Mouse (Mus musculus) left cerebral cortex, adult 2 months (tissue): ENCODE results near the gene Vps37b. TPM values are rescaled to one million over a fixed set of nuclear protein-coding genes. Genes with fewer than 3 reads are reported as not detected.

ENCODE experiments used
- DNase-seq, 2 experiments: peaks; one replicate each; pipeline ENCODE4 v3.0.0; 2021 to 2022; ENCODE audit warnings: low spot score in 2 of 2, mixed read lengths in 1 of 2; ENCODE audit errors: extremely low spot score in 1 of 2
- H3K27ac ChIP-seq: fragments of 200-600 bp; 2 replicates; pipeline ENCODE4 v1.8.1; 2022
- H3K4me3 ChIP-seq: fragments of 200-600 bp; 2 replicates; pipeline ENCODE4 v1.8.1; 2022
- CTCF ChIP-seq: fragments of 200-600 bp; IDR thresholded peaks from 2 replicates; pipeline ENCODE4 v1.8.1; 2022; ENCODE audit warnings: antibody characterized with exemption, mild to moderate bottlenecking, moderate library complexity
- intact Hi-C: fragments of 180-260 bp; cut with DNase I; formaldehyde crosslinking; loops from one replicate; pipeline ENCODE4 v1.15.1; 2025
- long read RNA-seq, 2 experiments: library from polyadenylated mRNA; stranded (forward); transcript quantifications; one replicate each; pipeline ENCODE4 v2.0.0; 2021; ENCODE audit warnings: borderline mapping rate in 2 of 2
- total RNA-seq, 2 experiments: library from RNA; stranded (reverse); gene quantifications; 2 replicates each; pipeline ENCODE4 v1.2.3; 2021

Gene Vps37b
- 10 to 100 TPM; 46.1 to 47.3 TPM for total RNA-seq
- long read RNA-seq, experiment 1, transcript Vps37b-201 (4 exons, 2,522 nt): major isoform, 114 of 165 reads
- long read RNA-seq, experiment 1, partial matches to known transcripts: 4 of 165 reads
- long read RNA-seq, experiment 1, other reads (novel, unspliced or antisense): 47 of 165 reads
- long read RNA-seq, experiment 2, transcript Vps37b-201 (4 exons, 2,522 nt): major isoform, 106 of 129 reads
- long read RNA-seq, experiment 2, partial matches to known transcripts: 2 of 129 reads
- long read RNA-seq, experiment 2, other reads (novel, unspliced or antisense): 21 of 129 reads

DNA sequence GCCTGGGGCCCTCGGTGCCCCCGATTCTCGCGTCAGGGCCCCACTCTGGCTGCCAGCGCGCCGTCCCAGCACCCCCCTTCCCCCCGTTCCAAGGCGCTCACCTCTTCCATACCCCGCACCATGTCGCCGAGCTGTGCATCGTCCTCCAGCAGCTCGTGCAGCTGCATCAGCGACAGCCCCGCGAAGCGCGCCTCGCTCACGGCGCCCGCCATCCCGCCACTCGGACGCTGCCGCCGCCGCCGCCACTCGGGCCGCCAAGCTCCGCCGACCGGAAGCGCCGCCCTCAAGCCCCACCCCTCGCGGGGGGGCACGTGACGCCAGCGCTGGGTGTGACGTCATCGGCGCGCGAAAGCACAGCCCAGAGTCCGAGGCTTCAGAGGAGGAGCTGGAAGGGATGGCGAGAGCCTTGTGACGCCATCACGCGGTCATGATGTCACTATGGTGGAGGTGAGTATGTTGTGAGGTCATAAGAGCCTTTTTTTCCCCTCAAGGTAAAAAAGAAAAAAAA lies at the start of gene Vps37b:
Vps37b (minus strand) TSS at position 270 of the 508 bp plus-strand sequence.
- no peak for TF ChIP-seq CTCF
- peak; percentile 91 to 96 for DNase-seq
- Histone ChIP-seq H3K27ac (peak within 1 kb of the TSS; percentile 96), H3K4me3 (peak within 1 kb of the TSS; percentile 74)
- intact Hi-C loops: no loop called here

DNA sequence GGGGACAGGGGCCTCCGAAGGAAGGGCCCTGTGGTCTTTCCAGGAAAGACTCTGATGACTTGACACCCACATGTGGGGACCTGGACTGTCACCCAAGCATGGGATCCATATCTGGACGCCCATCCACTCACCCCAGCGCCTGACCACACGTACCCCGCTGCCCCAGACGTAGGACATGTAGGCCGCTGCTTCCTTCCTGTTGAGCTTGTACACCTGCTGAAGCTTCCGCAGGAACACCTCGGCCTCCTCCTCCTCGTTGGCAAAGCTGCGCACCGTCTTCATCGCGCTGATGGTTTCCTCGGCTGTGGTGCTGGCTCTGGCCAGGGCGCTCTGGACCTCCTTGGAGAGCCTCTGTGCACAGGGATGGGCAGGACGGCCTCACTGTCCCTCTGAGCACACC lies 47.8 kb upstream of the Vps37b start:
- no peak for TF ChIP-seq CTCF
- H3K27ac ChIP-seq: no peak overlapping the region
- no peak overlapping the region for H3K4me3 ChIP-seq
- DNase-seq: no peak
- intact Hi-C loops: loop anchor here (10.0 kb wide), 1 partner anchor 335 kb away; the partner anchor contains the start of genes Kntc1 and Rsrc2

DNA sequence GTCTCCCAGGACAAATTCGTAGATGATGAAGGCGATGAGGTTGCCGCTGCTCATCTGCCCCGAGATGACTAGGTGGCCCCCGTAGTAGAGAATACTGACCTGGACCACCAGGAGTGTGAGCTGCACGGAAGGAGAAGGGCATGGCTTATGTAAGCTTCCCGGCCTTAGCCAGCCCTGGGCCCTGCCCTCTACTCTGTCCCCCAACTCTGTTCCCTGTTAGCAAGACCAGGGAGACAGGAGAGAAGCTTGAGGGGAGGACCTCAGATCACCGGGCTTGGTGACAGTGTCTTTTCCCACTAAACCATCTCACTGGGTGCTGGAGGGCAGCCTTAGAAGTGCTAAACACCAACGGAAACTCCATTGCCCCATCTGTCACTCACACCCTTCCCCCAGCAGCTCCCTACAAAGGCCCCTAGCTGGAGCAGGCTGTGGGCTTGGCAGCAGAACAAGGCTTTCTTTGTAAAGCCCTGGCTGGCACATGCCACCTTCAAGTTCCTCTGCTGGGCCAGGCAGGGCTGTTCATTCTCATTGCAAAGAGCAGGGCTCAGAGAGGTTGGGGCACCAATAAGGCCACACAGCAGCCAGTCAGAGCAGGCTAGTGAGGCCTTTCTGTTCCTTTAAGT lies 46.8 kb upstream of the Vps37b start:
- H3K4me3 ChIP-seq: peak overlapping the region; percentile 19; the same call in 1 of the 2 replicates
- intact Hi-C loops: loop anchor here (10.0 kb wide), 1 partner anchor 334 kb away; the partner anchor contains the start of genes Kntc1 and Rsrc2
- peak overlapping the region; percentile 55; the same call in 1 of the 2 replicates for H3K27ac ChIP-seq
- DNase-seq: peak; percentile 44 to 70
- no peak for TF ChIP-seq CTCF

DNA sequence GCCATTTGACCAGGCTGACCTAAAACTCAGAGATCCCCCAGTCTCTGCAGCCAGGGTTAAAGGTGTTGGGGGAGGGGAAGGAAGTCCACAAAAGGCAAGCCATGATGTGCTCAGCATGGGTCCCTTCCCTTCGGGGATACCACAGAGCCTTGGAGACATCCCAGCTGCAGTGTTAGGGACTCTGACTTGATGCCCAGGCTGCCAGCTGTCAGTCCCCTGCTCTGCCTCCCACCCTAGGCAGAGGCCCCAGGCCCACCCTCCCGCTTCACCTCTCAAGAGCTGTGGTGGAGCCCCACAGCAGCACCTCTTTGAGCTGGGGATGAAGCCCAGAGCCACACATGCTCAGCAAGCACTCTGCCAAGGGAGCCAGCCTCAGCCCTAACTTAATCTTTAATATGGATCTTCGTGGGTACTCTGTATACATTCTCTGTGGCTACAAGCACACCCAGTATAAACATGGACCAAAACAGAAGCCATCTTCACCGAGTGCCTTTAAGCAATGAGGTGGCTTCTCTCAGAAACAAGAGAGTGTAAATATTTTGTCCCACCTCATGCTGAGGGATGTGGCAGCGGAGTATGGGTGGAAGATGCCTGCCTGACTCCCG lies 45.9 kb upstream of the Vps37b start:
- intact Hi-C loops: loop anchor here (10.0 kb wide), 1 partner anchor 333 kb away; the partner anchor contains the start of genes Kntc1 and Rsrc2
- Histone ChIP-seq H3K4me3 (peak overlapping the region; percentile 19; the same call in 1 of the 2 replicates), H3K27ac (peak overlapping the region; percentile 42; the same call in 1 of the 2 replicates)
- DNase-seq: no peak
- TF ChIP-seq CTCF: no peak

DNA sequence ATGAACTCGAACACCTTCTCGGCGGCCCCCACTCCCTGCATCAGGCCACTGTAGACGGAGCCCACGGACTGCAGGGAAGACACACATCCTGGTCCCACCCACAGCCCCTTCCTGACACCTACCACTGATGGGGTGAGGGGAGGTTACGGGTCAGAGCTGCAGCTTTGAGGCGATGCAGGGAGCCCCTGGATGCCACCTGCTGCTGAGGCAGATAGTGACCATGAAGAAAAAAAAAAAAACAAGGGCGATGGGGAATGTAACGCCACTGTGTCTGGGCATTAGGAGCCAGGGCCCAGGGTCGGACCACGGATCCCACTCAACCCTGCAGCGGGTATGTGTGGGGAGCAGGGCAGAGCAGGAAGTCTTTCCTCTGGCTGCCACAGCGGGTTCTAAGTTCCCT lies 45.2 kb upstream of the Vps37b start:
- no peak for TF ChIP-seq CTCF
- Histone ChIP-seq H3K27ac (no peak overlapping the region), H3K4me3 (no peak overlapping the region)
- intact Hi-C loops: loop anchor here (10.0 kb wide), 1 partner anchor 332 kb away; the partner anchor contains the start of genes Kntc1 and Rsrc2
- no peak for DNase-seq

DNA sequence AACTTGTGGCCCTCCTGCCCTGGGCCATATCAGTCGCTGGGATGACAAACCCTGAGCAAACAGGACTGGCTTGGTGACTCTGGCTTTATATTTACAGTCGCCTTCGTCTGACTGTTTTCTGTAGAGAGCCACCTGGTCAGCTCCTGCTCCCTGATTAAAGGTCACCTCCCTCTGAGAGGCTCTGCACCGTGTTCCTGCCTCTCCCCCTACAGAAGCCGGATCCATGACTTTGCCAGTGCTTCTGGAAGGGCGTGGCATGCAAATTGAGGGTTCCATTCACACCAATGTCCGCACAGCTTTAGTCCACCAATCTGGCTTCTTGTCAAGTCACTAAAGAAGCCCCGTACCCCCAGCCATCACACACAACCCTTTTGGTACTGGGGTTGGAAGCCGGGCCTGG lies 44.5 kb upstream of the Vps37b start:
- intact Hi-C loops: loop anchor here (10.0 kb wide), 1 partner anchor 332 kb away; the partner anchor contains the start of genes Kntc1 and Rsrc2
- H3K4me3 ChIP-seq: no peak overlapping the region
- DNase-seq: no peak
- H3K27ac ChIP-seq: no peak overlapping the region
- no peak for TF ChIP-seq CTCF

DNA sequence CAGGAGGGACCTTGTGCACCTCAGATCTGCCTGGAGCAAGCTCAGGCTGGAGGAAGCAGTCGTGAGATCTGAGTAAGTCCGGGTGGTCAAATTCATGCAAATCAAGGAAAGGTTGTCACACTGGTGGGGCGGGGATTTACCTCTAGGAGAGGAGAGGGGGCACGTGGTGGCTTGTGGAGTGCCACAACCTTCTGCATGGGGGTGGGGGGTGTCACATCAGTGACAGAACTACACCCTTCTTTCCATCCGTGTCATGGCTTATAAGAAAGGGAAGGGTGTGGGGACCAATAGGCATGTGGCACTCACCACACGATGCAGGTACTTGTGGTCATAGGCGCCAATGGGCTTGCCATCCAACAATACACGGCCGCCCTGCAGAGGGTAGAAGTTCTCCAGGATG lies 43.6 kb upstream of the Vps37b start:
- intact Hi-C loops: loop anchor here (10.0 kb wide), 1 partner anchor 331 kb away; the partner anchor contains the start of genes Kntc1 and Rsrc2
- Histone ChIP-seq H3K27ac (no peak overlapping the region), H3K4me3 (no peak overlapping the region)
- no peak for TF ChIP-seq CTCF
- no peak for DNase-seq

DNA sequence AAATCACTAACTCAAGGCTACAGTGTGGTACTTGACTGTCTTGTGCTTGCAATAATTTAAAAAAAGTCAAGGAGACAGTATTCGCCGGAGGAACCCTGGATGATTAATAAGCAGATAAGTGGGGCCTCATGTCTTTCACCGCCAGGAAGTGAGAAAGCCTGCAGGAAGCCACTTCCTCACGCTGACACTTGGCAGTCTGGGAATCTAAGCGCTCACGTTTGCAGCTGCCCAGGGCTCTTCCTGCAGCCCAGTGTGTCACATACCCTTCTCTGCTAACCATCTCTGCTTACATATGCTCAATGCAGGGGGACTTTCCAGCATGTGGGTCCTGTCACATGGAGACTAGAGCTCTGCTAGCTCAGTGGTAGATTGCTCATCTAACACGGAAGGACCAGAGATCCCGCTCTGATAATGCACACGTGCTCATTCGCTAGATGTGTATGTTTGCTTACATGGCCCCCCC lies 42.8 kb upstream of the Vps37b start:
- no peak overlapping the region for H3K27ac ChIP-seq

DNA sequence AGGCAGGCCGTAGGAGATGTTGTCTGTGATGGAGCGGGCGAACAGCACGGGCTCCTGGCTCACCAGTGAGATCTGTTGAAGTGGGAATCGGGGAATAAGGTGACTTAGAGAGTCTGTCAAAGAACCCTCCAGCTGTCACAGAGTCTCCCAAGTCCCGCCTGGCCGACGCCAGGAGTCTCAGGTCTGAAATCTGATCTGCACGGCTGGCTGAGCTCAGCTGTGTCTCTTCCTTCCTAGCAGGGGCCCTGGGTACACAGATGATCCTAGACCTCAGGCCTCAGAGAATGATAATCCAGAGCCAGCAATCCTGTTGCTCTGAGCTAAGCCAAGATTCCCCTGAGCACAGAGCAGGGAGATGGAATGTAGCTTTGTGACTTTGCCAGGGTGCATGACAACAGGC lies 41.6 kb upstream of the Vps37b start:
- DNase-seq: no peak
- Histone ChIP-seq H3K27ac (no peak overlapping the region), H3K4me3 (no peak overlapping the region)
- intact Hi-C loops: loop anchor here (10.0 kb wide), 1 partner anchor 329 kb away; the partner anchor contains the start of genes Kntc1 and Rsrc2
- TF ChIP-seq CTCF: no peak

More for the DNA sequence above, 42.8 kb upstream of the Vps37b start:
- no peak overlapping the region for H3K4me3 ChIP-seq
- TF ChIP-seq CTCF: no peak
- no peak for DNase-seq
- intact Hi-C loops: loop anchor here (10.0 kb wide), 1 partner anchor 330 kb away; the partner anchor contains the start of genes Kntc1 and Rsrc2

DNA sequence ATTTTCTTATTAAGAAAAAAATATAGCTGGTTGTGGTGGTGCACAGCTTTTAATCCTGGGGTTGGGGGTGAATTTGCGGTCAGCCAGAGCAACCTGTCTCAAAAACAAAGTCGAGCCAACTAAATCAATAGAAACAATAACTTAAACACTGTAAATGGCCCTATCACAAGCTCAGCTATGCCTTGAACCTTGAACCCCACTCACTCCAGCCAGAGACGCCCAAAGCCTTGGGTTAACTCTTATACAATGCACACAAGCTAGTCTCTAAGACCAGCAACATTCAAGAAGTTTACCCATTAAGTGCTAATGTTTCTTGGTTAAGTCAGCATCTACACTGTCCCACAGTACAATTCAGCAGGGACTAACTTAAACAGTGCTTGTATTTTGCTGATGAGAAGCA lies 37.6 kb upstream of the Vps37b start:
- no peak for DNase-seq
- intact Hi-C loops: loop anchor here (10.0 kb wide), 1 partner anchor 325 kb away; the partner anchor contains the start of genes Kntc1 and Rsrc2
- TF ChIP-seq CTCF: no peak

More for the DNA sequence above, 37.6 kb upstream of the Vps37b start:
- Histone ChIP-seq H3K4me3 (no peak overlapping the region), H3K27ac (no peak overlapping the region)
